Mouse (Mus musculus) neural tube, embryonic 11.5 days (tissue): ENCODE results near the gene Celf5. TPM values are rescaled to one million over a fixed set of nuclear protein-coding genes. Genes with fewer than 3 reads are reported as not detected.

Experiments
- ATAC-seq: fragments of 200-750 bp; cut with Nextera tagmentation; 2 replicates; pipeline ENCODE4 v1.8.0; 2017; ENCODE audit warnings: moderate number of reproducible peaks, mild to moderate bottlenecking, moderate TSS enrichment, moderate library complexity; ENCODE audit not compliant: insufficient read depth, low FRiP score, low TSS enrichment
- DNase-seq: peaks from one replicate; pipeline ENCODE4 v3.0.0-alpha.2; 2015; ENCODE audit warnings: low spot score
- H3K27ac ChIP-seq: fragments of 300-500 bp; sonication (generic); 2 replicates; pipeline ENCODE4 v1.5.1; 2014; ENCODE audit warnings: low read depth, mild to moderate bottlenecking, low read length
- H3K27me3 ChIP-seq: fragments of 300-500 bp; sonication (generic); 2 replicates; pipeline ENCODE4 v1.6.1; 2014; ENCODE audit warnings: mild to moderate bottlenecking, low read length, mixed read lengths; ENCODE audit not compliant: control insufficient read depth, insufficient read depth
- H3K36me3 ChIP-seq: fragments of 300-500 bp; sonication (generic); 2 replicates; pipeline ENCODE4 v1.6.1; 2014; ENCODE audit warnings: mild to moderate bottlenecking, low read length, moderate library complexity, mixed read lengths; ENCODE audit not compliant: control insufficient read depth, insufficient read depth
- H3K4me1 ChIP-seq: fragments of 300-500 bp; sonication (generic); 2 replicates; pipeline ENCODE4 v1.6.1; 2014; ENCODE audit warnings: low read length, mixed read lengths; ENCODE audit not compliant: control insufficient read depth, insufficient read depth
- H3K4me2 ChIP-seq: fragments of 300-500 bp; sonication (generic); 2 replicates; pipeline ENCODE4 v1.6.1; 2014; ENCODE audit warnings: low read depth, mild to moderate bottlenecking, moderate library complexity
- H3K4me3 ChIP-seq: fragments of 300-500 bp; sonication (generic); 2 replicates; pipeline ENCODE4 v1.5.1; 2014; ENCODE audit warnings: low read depth, low read length
- H3K9ac ChIP-seq: fragments of 300-500 bp; sonication (generic); 2 replicates; pipeline ENCODE4 v1.6.1; 2014; ENCODE audit warnings: mild to moderate bottlenecking, low read length
- H3K9me3 ChIP-seq: fragments of 300-500 bp; sonication (generic); 2 replicates; pipeline ENCODE4 v1.6.1; 2016; ENCODE audit warnings: low read length; ENCODE audit not compliant: control insufficient read depth
- WGBS: fragments of 180-500 bp; shearing (Covaris S2); extraction: QIAGEN DNeasy Blood & Tissue Kit; methylation state at CpG from one replicate; pipeline ENCODE4 v1.1.7; 2014; 5-methylcytosine and 5-hydroxymethylcytosine counted together
- polyA plus RNA-seq: library from polyadenylated mRNA; unstranded; fragments of >200 nt; fragmentation: Nextera tagmentation; extraction: Ambion mirVana; gene quantifications from 2 replicates; pipeline ENCODE4 v1.2.1, GENCODE M21; 2014

Gene Celf5
- polyA plus RNA-seq: 10.6 and 11.1 TPM in 2 replicates

GRCm38 (mm10) chr10:81482533-81482889, at the start of gene Celf5:
Gene Celf5 (minus strand): TSS chr10:81482709.
- H3K27ac ChIP-seq: no peak within 1 kb of the TSS
- H3K4me1 ChIP-seq: 0 out of 2 replicates have a peak, but pooled peaks cover 2% of the 10 kb centered on the region
- H3K4me3 ChIP-seq: peak within 1 kb of the TSS; percentile 40
- no peaks in the 10 kb centered on the region for H3K9me3 ChIP-seq
- peaks cover 4% of the 10 kb centered on the region; the same call in 1 of the 2 replicates for H3K36me3 ChIP-seq
- H3K9ac ChIP-seq: peak within 1 kb of the TSS; percentile 51
- H3K4me2 ChIP-seq: peak within 1 kb of the TSS; percentile 55
- ATAC-seq (peak; percentile 55), DNase-seq (peak; percentile 76)
- whole genome bisulfite sequencing: under 1% methylated on average over 36 of the region's 36 CpGs
- peaks cover 16% of the 10 kb centered on the region for H3K27me3 ChIP-seq

GRCm38 (mm10) chr10:81526779-81527178, 44.3 kb upstream of the Celf5 start:
- Histone ChIP-seq H3K4me3 (no peak overlapping the region), H3K9ac (no peak overlapping the region), H3K4me2 (no peak overlapping the region), H3K36me3 (peaks cover 2% of the 10 kb centered on the region; the same call in 1 of the 2 replicates), H3K27ac (no peak overlapping the region), H3K4me1 (no peaks in the 10 kb centered on the region), H3K9me3 (no peaks in the 10 kb centered on the region), H3K27me3 (peaks cover 2% of the 10 kb centered on the region; the same call in 1 of the 2 replicates)
- peak; percentile 75 for DNase-seq
- WGBS: 9% methylated on average over 14 of the region's 14 CpGs
- no peak for ATAC-seq

GRCm38 (mm10) chr10:81525017-81525694, 42.6 kb upstream of the Celf5 start:
- WGBS: 70% methylated on average over 12 of the region's 13 CpGs
- no peak overlapping the region for H3K9ac ChIP-seq
- H3K9me3 ChIP-seq: no peaks in the 10 kb centered on the region
- peaks cover under 1% of the 10 kb centered on the region; the same call in 1 of the 2 replicates for H3K36me3 ChIP-seq
- DNase-seq: no peak
- H3K4me1 ChIP-seq: no peaks in the 10 kb centered on the region
- H3K27ac ChIP-seq: no peak overlapping the region
- H3K4me3 ChIP-seq: no peak overlapping the region
- H3K4me2 ChIP-seq: no peak overlapping the region
- ATAC-seq: no peak
- H3K27me3 ChIP-seq: peaks cover 5% of the 10 kb centered on the region; the same call in 1 of the 2 replicates

DNA sequence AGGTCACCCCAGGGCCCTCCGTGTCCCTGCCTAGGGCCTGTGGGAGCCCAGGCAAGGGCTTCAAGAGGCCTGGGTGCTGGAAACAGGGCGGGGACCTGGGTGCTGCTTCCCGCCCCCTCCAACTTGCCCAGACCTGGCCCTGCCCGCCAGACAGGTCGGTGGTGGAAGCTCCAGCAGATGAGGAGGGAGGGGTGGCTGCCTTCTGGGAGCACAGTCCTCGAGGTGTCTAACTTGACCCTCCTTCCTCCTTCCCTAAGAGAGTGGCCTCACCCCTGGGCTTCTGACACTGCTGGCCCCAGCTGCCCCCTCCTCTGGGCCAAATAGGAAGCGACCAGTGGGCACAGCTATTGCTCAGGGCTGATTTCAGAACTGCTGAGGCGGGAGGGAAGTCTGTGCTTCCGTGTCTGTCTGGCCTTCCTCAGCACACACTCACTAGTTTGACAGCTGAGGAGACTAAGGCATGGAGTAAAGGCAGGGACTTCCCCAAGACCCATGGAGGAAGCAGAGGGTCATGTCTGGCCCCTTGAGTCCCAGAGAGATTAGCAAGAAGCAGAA, 41.6 kb upstream of the Celf5 start, which contains the start of gene Gna15:
TSS of gene Gna15 (minus strand) at position 175 of the 555 bp plus-strand sequence.
- H3K4me3 ChIP-seq: no peak within 1 kb of the TSS
- H3K9ac ChIP-seq: no peak within 1 kb of the TSS
- no peaks in the 10 kb centered on the region for H3K9me3 ChIP-seq
- no peak for DNase-seq
- H3K36me3 ChIP-seq: no peaks in the 10 kb centered on the region
- no peak for ATAC-seq
- peaks cover 5% of the 10 kb centered on the region; the same call in 1 of the 2 replicates for H3K27me3 ChIP-seq
- no peak within 1 kb of the TSS for H3K27ac ChIP-seq
- WGBS: 24% methylated on average over 9 of the region's 9 CpGs
- no peaks in the 10 kb centered on the region for H3K4me1 ChIP-seq
- no peak within 1 kb of the TSS for H3K4me2 ChIP-seq

GRCm38 (mm10) chr10:81523570-81523969, 41.1 kb upstream of the Celf5 start:
- H3K4me2 ChIP-seq: no peak overlapping the region
- no peaks in the 10 kb centered on the region for H3K9me3 ChIP-seq
- ATAC-seq (no peak), DNase-seq (no peak)
- H3K27me3 ChIP-seq: peaks cover 5% of the 10 kb centered on the region; the same call in 1 of the 2 replicates
- H3K4me3 ChIP-seq: no peak overlapping the region
- H3K27ac ChIP-seq: no peak overlapping the region
- H3K4me1 ChIP-seq: no peaks in the 10 kb centered on the region
- 18% methylated on average over 19 of the region's 19 CpGs for WGBS
- no peak overlapping the region for H3K9ac ChIP-seq
- no peaks in the 10 kb centered on the region for H3K36me3 ChIP-seq

DNA sequence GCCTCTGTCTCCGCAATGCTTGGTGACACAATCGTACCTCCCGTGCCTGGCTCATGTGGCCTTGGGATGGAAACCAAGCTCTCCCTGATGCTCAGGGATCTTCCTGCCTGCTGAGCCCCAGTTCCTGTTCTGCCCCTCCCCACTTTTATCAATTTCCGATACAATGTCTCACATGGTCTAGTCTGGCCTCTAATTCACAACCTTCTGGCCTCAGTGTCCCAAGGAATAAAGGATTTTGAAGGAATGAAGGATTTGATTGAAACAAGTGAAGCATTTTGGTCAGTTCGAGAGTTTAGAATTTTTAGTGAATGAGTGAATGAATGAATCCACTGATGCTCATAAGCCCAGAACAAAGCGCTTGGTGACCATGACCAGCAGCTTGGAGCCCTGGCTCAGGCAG, 40.6 kb upstream of the Celf5 start:
- Histone ChIP-seq H3K4me3 (no peak overlapping the region), H3K27me3 (peaks cover 5% of the 10 kb centered on the region; the same call in 1 of the 2 replicates), H3K4me1 (no peaks in the 10 kb centered on the region), H3K4me2 (no peak overlapping the region), H3K9me3 (no peaks in the 10 kb centered on the region), H3K9ac (no peak overlapping the region), H3K36me3 (no peaks in the 10 kb centered on the region), H3K27ac (no peak overlapping the region)
- WGBS: 88% methylated on average over 6 of the region's 6 CpGs
- DNase-seq (no peak), ATAC-seq (no peak)

DNA sequence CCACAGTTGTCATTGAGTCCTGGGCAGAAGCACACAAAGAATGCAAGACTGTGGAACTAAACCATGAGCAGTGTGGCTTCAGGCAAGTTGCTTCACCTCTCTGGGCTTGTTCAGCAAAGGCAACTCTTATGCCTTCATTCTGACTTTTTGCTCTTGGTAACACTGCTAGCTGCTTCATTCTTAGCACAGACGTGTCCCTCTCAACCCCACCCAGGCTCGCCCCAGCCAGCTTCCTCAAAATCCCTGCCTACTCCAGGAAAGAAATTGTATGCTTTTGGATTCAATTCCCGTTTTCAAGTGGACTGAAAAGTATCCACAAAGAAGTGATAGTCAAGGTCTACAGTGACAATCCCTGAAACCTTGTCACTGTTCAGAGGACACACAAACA, 37.5 kb upstream of the Celf5 start:
- no peak for ATAC-seq

GRCm38 (mm10) chr10:81519227-81519977, 36.9 kb upstream of the Celf5 start:
- H3K27me3 ChIP-seq: peaks cover 5% of the 10 kb centered on the region; the same call in 1 of the 2 replicates
- no peak overlapping the region for H3K9ac ChIP-seq
- WGBS: 84% methylated on average over 6 of the region's 6 CpGs
- H3K36me3 ChIP-seq: no peaks in the 10 kb centered on the region
- DNase-seq: no peak
- H3K4me2 ChIP-seq: no peak overlapping the region
- no peak for ATAC-seq
- no peak overlapping the region for H3K27ac ChIP-seq
- no peaks in the 10 kb centered on the region for H3K9me3 ChIP-seq
- H3K4me3 ChIP-seq: no peak overlapping the region
- no peaks in the 10 kb centered on the region for H3K4me1 ChIP-seq

More for the DNA sequence above, 37.5 kb upstream of the Celf5 start:
- Histone ChIP-seq H3K9ac (no peak overlapping the region), H3K4me2 (no peak overlapping the region), H3K4me3 (no peak overlapping the region), H3K4me1 (no peaks in the 10 kb centered on the region), H3K27ac (no peak overlapping the region), H3K9me3 (no peaks in the 10 kb centered on the region), H3K27me3 (peaks cover 5% of the 10 kb centered on the region; the same call in 1 of the 2 replicates), H3K36me3 (no peaks in the 10 kb centered on the region)
- 64% methylated on average over 3 of the region's 3 CpGs for WGBS
- no peak for DNase-seq
